Mouse (Mus musculus) hematopoietic stem cell, adult 5-6 weeks (primary cell): ENCODE measurements around the gene Tom1. TPM values are rescaled to one million over a fixed set of nuclear protein-coding genes. Genes with fewer than 3 reads are reported as not detected.
A peak's percentile ranks its signal among the peaks of the same experiment; 100 is the strongest.

ENCODE experiments used
- ATAC-seq, 2 experiments: fragments of 125-278 bp in 1 of 2; replicated peaks in 1 of 2; 2 replicates each; pipeline ENCODE4 v1.8.0; 2016 to 2017; ENCODE audit warnings: inconsistent platforms in 2 of 2, mild to moderate bottlenecking in 2 of 2, moderate number of reproducible peaks in 2 of 2, low read depth in 1 of 2, moderate TSS enrichment in 1 of 2; ENCODE audit not compliant: low FRiP score in 2 of 2, poor library complexity in 2 of 2, severe bottlenecking in 2 of 2, insufficient read depth in 1 of 2, low TSS enrichment in 1 of 2
- total RNA-seq: library from RNA; stranded (forward); fragments of 172-1452, 232-1000 nt; gene quantifications from 2 replicates; pipeline ENCODE4 v1.2.3, GENCODE M21; 2017

Tom1 gene
- total RNA-seq, 1 experiment from 2014 or later: 23.8 TPM

- 0 out of 4 replicates have a peak, but pooled peaks of 1 of the 2 experiments have one; percentile 1 for ATAC-seq
These were observed 780 bp downstream of the Tom1 start for GRCm38 (mm10) chr8:75034285-75034684.

- ATAC-seq: no peak
These were observed 2.1 kb downstream of the Tom1 start for GRCm38 (mm10) chr8:75035640-75036039.

GRCm38 (mm10) chr8:75038497-75038896 is 5.0 kb downstream of the Tom1 start:
- ATAC-seq: no peak

- peak in 1 of 2 experiments; percentile 66; a peak in 1 of 4 replicates for ATAC-seq
These were observed 6.2 kb downstream of the Tom1 start for GRCm38 (mm10) chr8:75039754-75040153.

- no peak for ATAC-seq
These were observed 8.7 kb downstream of the Tom1 start for GRCm38 (mm10) chr8:75042171-75042570.

- ATAC-seq: no peak; a peak in 1 of 4 replicates
These were observed 9.5 kb downstream of the Tom1 start for GRCm38 (mm10) chr8:75042974-75043373.

- no peak for ATAC-seq
These were observed 12.8 kb downstream of the Tom1 start for GRCm38 (mm10) chr8:75046303-75046702.

GRCm38 (mm10) chr8:75047784-75048183 is 14.3 kb downstream of the Tom1 start:
- no peak for ATAC-seq

- ATAC-seq: no peak
These were observed 19.8 kb downstream of the Tom1 start for GRCm38 (mm10) chr8:75053342-75053741.

- ATAC-seq: peak in 1 of 2 experiments; percentile 43; a peak in 1 of 4 replicates
These were observed 22.2 kb downstream of the Tom1 start for GRCm38 (mm10) chr8:75055673-75056072.

GRCm38 (mm10) chr8:75060022-75060421 is 26.5 kb downstream of the Tom1 start:
- ATAC-seq: no peak

GRCm38 (mm10) chr8:75060815-75061214 is 27.3 kb downstream of the Tom1 start:
- ATAC-seq: no peak

- no peak for ATAC-seq
These were observed 29.8 kb downstream of the Tom1 start for GRCm38 (mm10) chr8:75063290-75063689.

- no peak for ATAC-seq
These were observed 31.3 kb downstream of the Tom1 start for GRCm38 (mm10) chr8:75064790-75065189.

GRCm38 (mm10) chr8:75067287-75067686 is 33.8 kb downstream of the Tom1 start:
- ATAC-seq: no peak

GRCm38 (mm10) chr8:75070297-75070696 is 36.8 kb downstream of the Tom1 start:
- no peak for ATAC-seq

GRCm38 (mm10) chr8:75071627-75072346 is 38.3 kb downstream of the Tom1 start:
- peak; percentile 80 to 87 for ATAC-seq

GRCm38 (mm10) chr8:75074876-75075275 is 41.4 kb downstream of the Tom1 start:
- ATAC-seq: no peak

- no peak for ATAC-seq
These were observed 44.7 kb downstream of the Tom1 start for GRCm38 (mm10) chr8:75078215-75078614.
